Mouse (Mus musculus) splenic B cell, adult 2 months (primary cell): ENCODE results near the gene Sox2.

Experiments
- DNase-seq: peaks from one replicate; pipeline ENCODE4 v3.0.0-alpha.2; 2011; ENCODE audit warnings: low read depth, low spot score
- H3K27me3 ChIP-seq: 2 replicates; pipeline ENCODE4 v1.6.1; 2012; ENCODE audit warnings: mild to moderate bottlenecking, low read length, moderate library complexity, mixed read lengths; ENCODE audit not compliant: control insufficient read depth, poor library complexity, insufficient read depth, severe bottlenecking
- H3K36me3 ChIP-seq: 2 replicates; pipeline ENCODE4 v1.6.1; 2012; ENCODE audit warnings: mild to moderate bottlenecking, low read length, moderate library complexity, mixed read lengths; ENCODE audit not compliant: control insufficient read depth, poor library complexity, insufficient read depth, severe bottlenecking

The Sox2 gene

DNA sequence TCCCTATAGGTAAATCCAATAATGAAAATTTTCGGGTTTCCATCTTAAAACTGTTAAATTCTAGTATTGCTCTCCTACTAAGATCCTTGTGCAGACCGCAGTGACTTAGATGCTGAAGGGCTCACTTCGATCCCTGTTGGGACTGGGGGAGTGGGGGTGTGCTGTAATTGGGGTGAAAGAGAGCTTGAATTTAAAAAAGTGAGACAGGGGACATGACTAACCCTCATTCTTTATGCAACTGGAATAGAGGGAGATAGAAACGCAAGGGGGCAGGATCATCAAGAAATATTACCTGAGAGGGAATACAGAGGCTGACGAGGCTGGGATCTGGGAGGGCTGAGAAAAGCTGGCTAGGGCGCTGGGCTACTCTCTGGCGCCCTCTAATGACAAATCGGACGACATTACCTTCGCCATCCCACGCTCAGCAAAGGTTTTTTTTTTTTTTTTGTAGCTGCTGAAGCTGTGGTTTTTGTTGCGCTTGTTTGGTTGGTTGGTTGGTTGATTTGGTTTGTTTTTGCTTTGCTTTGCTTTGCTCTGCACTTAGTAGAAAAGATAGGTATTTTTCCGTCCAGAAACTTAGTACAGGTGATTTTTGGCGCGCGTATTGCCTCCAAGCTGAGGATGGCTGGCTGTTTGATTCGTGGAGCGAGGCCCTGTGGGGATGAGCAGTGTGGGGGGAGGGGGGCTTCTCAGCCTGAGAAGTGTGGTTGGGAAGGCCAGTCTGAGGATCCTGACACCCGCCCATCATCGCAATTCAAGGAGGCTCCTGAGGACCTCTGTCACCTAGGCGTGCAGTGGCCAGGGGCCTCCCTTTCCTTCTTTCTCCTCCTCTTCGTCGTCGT lies 11.0 kb upstream of the Sox2 start:
- no peak for DNase-seq
- Histone ChIP-seq H3K27me3 (no peaks in the 10 kb centered on the region; the same call in 1 of the 2 replicates), H3K36me3 (no peaks in the 10 kb centered on the region)

- Histone ChIP-seq H3K27me3 (no peaks in the 10 kb centered on the region; the same call in 1 of the 2 replicates), H3K36me3 (no peaks in the 10 kb centered on the region)
- DNase-seq = no peak
Observed at GRCm38 (mm10) chr3:34639873-34640270, 10.3 kb upstream of the Sox2 start.

DNA sequence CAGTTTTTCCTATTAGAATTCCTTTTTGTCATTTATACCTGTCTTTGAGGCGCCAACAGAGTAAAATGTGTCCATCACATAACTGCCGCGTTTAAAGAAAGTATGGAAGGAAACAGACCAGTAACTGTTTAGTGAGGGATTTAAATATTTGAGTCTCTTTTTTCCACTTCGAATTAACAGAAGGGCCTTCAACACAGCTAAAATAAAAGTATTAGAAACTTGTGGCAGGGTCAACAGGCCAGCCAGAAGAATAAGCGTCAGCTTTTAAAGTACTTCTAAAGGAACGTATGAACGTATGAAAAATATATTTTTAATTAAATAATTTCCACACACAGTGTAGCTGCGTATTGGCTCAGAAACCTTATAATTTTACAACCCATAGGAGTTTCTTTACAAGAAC lies 9.9 kb upstream of the Sox2 start:
- no peak for DNase-seq
- H3K27me3 ChIP-seq = no peaks in the 10 kb centered on the region; the same call in 1 of the 2 replicates
- no peaks in the 10 kb centered on the region for H3K36me3 ChIP-seq

- Histone ChIP-seq H3K27me3 (no peaks in the 10 kb centered on the region; the same call in 1 of the 2 replicates), H3K36me3 (no peaks in the 10 kb centered on the region)
- no peak for DNase-seq
Observed at GRCm38 (mm10) chr3:34640690-34641600, 9.3 kb upstream of the Sox2 start.

- Histone ChIP-seq H3K27me3 (no peaks in the 10 kb centered on the region; the same call in 1 of the 2 replicates), H3K36me3 (no peaks in the 10 kb centered on the region)
- DNase-seq = no peak
Observed at GRCm38 (mm10) chr3:34641756-34642497, 8.3 kb upstream of the Sox2 start.

DNA sequence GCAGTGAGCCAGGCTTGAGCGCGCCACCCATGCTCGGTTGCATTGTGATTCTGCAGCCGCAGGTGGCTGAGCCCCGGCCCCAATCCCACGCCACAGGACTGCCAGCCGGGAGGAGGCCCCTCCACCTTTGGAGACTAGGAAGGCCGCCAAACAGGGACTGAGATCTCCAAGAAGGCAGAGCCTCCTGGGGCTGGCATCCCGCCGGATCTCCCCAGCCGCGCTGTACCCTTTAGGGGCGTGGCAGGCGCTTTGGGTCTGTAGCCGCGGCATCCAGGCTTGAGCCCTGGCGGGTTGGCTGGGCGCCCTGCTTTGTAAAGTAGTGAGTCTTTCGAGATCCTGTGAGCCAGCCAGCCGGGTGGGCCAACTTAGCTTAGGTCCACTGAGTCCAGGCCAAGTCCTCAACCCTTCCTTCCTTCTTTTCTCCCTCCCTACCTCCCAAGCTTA lies 7.7 kb upstream of the Sox2 start:
- Histone ChIP-seq H3K36me3 (no peaks in the 10 kb centered on the region), H3K27me3 (no peaks in the 10 kb centered on the region; the same call in 1 of the 2 replicates)
- DNase-seq = no peak

DNA sequence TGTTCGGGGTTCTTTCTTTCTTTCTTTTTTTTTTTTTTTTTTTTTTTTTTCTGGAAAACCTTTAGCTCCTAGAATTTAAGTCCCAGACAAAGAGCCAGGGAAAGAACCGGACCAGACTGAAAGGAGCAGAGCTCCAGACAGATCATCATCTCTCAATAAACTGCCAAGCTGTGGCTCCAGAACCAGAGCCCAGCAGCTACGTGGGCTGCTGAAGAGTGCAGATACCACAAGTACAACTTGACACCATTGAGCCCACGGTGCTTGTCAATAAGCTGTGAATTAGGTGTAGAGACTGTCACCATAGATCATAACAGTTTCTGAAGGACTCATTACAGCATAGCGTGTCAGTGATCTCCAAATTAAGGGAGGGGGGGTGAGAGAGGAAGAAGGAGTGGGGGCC lies 7.1 kb upstream of the Sox2 start:
- no peaks in the 10 kb centered on the region; the same call in 1 of the 2 replicates for H3K27me3 ChIP-seq
- DNase-seq = no peak
- no peaks in the 10 kb centered on the region for H3K36me3 ChIP-seq

- no peaks in the 10 kb centered on the region; the same call in 1 of the 2 replicates for H3K27me3 ChIP-seq
- H3K36me3 ChIP-seq = no peaks in the 10 kb centered on the region
- no peak for DNase-seq
Observed at GRCm38 (mm10) chr3:34643536-34644115, 6.6 kb upstream of the Sox2 start.

DNA sequence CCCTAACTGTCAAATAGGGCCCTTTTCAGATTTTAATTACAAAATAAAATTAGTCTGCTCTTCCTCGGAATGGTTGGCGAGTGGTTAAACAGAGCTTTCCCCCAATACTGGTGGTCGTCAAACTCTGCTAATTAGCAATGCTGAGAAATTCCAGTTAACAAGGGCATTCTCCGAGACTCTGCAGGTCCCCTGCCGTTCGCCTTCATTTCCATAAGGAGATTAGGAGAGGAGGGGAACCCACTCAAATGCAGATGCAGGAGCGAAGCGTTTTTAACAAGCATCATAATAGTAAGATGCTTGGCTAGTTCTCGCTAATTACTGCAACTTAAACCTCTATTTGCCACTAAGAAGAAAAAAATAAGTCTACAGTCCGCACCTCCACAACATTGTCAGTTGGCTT lies 4.0 kb upstream of the Sox2 start:
- DNase-seq = no peak
- Histone ChIP-seq H3K36me3 (no peaks in the 10 kb centered on the region), H3K27me3 (no peaks in the 10 kb centered on the region)

DNA sequence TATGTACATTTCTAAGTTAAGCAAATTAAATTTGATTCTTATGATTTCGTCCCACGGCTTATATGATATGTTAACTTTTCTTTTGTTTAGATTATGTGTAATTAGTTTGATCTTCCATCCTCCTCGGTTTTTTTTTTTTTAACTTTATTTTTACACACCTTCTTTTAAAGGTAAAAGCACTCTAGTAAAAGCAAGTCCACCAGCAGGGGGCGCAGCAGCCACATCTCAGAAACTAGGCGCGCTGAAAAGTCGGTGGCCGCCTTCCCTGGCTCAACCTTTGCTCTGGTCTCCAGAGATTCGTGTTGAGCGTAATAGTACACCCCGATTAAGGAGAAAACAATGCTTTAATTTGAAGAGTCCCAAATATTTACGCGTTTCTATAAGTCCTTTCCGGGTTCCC lies 2.5 kb upstream of the Sox2 start:
- no peak for DNase-seq
- H3K36me3 ChIP-seq = no peaks in the 10 kb centered on the region
- H3K27me3 ChIP-seq = no peaks in the 10 kb centered on the region; the same call in 1 of the 2 replicates

DNA sequence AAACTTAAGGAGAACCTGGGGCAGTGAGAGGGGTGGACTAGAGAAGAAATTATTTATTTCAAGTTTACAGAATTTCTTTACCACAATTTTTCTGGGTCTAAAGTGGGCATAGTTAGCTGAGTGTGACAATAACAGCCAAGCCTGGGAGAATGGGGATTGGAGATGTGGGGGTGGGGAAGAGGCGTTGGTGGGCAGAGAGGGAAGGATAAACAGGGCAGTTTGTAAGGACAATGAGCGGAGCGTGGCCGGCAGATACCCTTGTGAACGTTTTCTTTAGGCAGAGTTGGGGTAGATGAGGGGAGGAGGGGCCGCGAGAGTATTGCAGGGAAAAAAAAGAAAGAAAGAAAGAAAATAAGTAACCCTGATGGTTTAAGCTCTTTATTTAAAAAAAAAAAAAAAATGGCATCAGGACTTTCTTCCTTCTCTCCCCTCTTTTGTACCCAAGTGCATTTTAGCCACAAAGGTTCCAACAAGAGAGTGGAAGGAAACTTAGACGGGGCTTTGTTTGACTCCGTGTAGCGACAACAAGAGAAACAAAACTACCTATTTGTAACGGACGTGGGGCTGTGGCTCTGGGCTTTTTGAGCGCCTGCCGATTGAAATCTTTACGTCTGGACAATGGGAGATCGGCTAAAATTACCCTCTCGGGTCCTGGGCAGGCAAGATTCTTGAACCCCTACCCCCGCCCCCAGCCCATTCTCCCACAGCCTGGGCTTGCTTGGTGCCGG lies 1.9 kb upstream of the Sox2 start:
- Histone ChIP-seq H3K36me3 (no peaks in the 10 kb centered on the region), H3K27me3 (no peaks in the 10 kb centered on the region; the same call in 1 of the 2 replicates)
- DNase-seq = no peak

- H3K36me3 ChIP-seq = no peaks in the 10 kb centered on the region
- no peak for DNase-seq
- H3K27me3 ChIP-seq = no peaks in the 10 kb centered on the region; the same call in 1 of the 2 replicates
Observed at GRCm38 (mm10) chr3:34648833-34649719, 1.1 kb upstream of the Sox2 start.
